Mouse (Mus musculus): ENCODE results near the gene Slc35b3. TPM values are rescaled to one million over a fixed set of nuclear protein-coding genes. Genes with fewer than 3 reads are reported as not detected.

The Slc35b3 gene
- total and polyA plus RNA-seq, 3 experiments, result 12.4 to 16.2 TPM; not detected in 1

GRCm38 (mm10) chr13:38998958-38999357 lies 38.3 kb upstream of the Slc35b3 start:
- peaks cover 0 to 10% of the 10 kb centered on the region in 2 experiments; a peak in 2 of 4 replicates for H3K36me3 ChIP-seq (ENCODE audit: control insufficient read depth in 1 of 2, insufficient read depth in 2 of 2, low read length in 2 of 2)
- no peak for DNase-seq (ENCODE audit: low read depth, low spot score)
- no peak overlapping the region for H3K9ac ChIP-seq (ENCODE audit: control insufficient read depth, low read depth, low read length, poor library complexity, severe bottlenecking)

GRCm38 (mm10) chr13:38992529-38992928 lies 31.9 kb upstream of the Slc35b3 start:
- H3K4me1 ChIP-seq (ENCODE audit: control insufficient read depth in 1 of 2, insufficient read depth in 2 of 2, low read length in 2 of 2), result no peaks in the 10 kb centered on the region
- H3K4me3 ChIP-seq (ENCODE audit: control insufficient read depth in 1 of 2, insufficient read depth in 1 of 2, low read depth in 2 of 2, low read length in 2 of 2), result no peak overlapping the region
- DNase-seq (ENCODE audit: low read depth, low spot score), result peak; percentile 40
- H3K9me3 ChIP-seq (replicated peaks; ENCODE audit: insufficient read depth, low read length), result no peaks in the 10 kb centered on the region
- no peak overlapping the region for H3K27ac ChIP-seq (ENCODE audit: control insufficient read depth, low read depth, low read length)
- H3K36me3 ChIP-seq (ENCODE audit: control insufficient read depth in 1 of 2, insufficient read depth in 2 of 2, low read length in 2 of 2), result no peaks in the 10 kb centered on the region
- no peak overlapping the region for H3K9ac ChIP-seq (ENCODE audit: control insufficient read depth, low read depth, low read length, poor library complexity, severe bottlenecking)
- H3K79me2 ChIP-seq (ENCODE audit: control insufficient read depth, insufficient read depth, low read length, poor library complexity), result no peaks in the 10 kb centered on the region
- TF ChIP-seq CHD1 (IDR thresholded peaks at IDR 0.05; ENCODE audit: low read depth, low read length) (no peak), TBP (IDR thresholded peaks at IDR 0.05; ENCODE audit: low read depth, low read length) (no peak), GATA1 (IDR thresholded peaks at IDR 0.05; ENCODE audit: low read depth, low read length) (no peak), E2F4 (IDR thresholded peaks at IDR 0.05; ENCODE audit: borderline replicate concordance, low read depth, low read length) (no peak), JUND (IDR thresholded peaks at IDR 0.05; ENCODE audit: low read depth, low read length) (no peak), ZNF384 (IDR thresholded peaks at IDR 0.05; ENCODE audit: low read depth, low read length) (no peak), ZKSCAN1 (IDR thresholded peaks at IDR 0.05; ENCODE audit: low read depth, low read length) (no peak), TAL1 (IDR thresholded peaks at IDR 0.05; ENCODE audit: low read length) (no peak), POLR2A (IDR thresholded peaks at IDR 0.05; ENCODE audit: control insufficient read depth in 1 of 2, insufficient read depth in 1 of 2, low read depth in 1 of 2, low read length in 2 of 2, poor library complexity in 1 of 2) (no peak), SMC3 (IDR thresholded peaks at IDR 0.05; ENCODE audit: low read depth, low read length) (peak; percentile 61), POLR2AphosphoS2 (IDR thresholded peaks at IDR 0.05; ENCODE audit: low read length) (no peak), ZMIZ1 (IDR thresholded peaks at IDR 0.05; ENCODE audit: low read depth, low read length) (no peak), ETS1 (IDR thresholded peaks at IDR 0.05; ENCODE audit: low read depth, low read length) (no peak), ZC3H11A (IDR thresholded peaks at IDR 0.05; ENCODE audit: low read depth, low read length) (peak; percentile 60), MAX (IDR thresholded peaks at IDR 0.05; ENCODE audit: low read length) (no peak), TCF12 (IDR thresholded peaks at IDR 0.05; ENCODE audit: low read depth, low read length) (no peak), CHD2 (IDR thresholded peaks at IDR 0.05; ENCODE audit: low read length) (no peak), UBTF (IDR thresholded peaks at IDR 0.05; ENCODE audit: borderline replicate concordance, insufficient read depth, low read depth, low read length) (no peak), GABPA (IDR thresholded peaks at IDR 0.05; ENCODE audit: low read depth, low read length) (no peak), CTCF (IDR thresholded peaks at IDR 0.05 in 2 of 3, conservative IDR thresholded peaks at IDR 0.05 in 1 of 3; ENCODE audit: control insufficient read depth in 1 of 3, insufficient read depth in 1 of 3, low read depth in 2 of 3, low read length in 3 of 3, poor library complexity in 1 of 3, severe bottlenecking in 1 of 3) (peak; percentile 23 to 61 (median 53); a peak in 5 of 6 replicates), HCFC1 (IDR thresholded peaks at IDR 0.05; ENCODE audit: low read depth, low read length) (no peak), MXI1 (IDR thresholded peaks at IDR 0.05; ENCODE audit: low read depth, low read length) (no peak), RCOR1 (IDR thresholded peaks at IDR 0.05; ENCODE audit: low read depth, low read length) (no peak), RAD21 (IDR thresholded peaks at IDR 0.05; ENCODE audit: low read depth, low read length) (peak; percentile 73)
- no peaks in the 10 kb centered on the region; a peak in 2 of 4 replicates for H3K27me3 ChIP-seq (ENCODE audit: control insufficient read depth in 1 of 2, insufficient read depth in 2 of 2, low read length in 2 of 2)

More at GRCm38 (mm10) chr13:38998958-38999357, 38.3 kb upstream of the Slc35b3 start:
- H3K27ac ChIP-seq (ENCODE audit: control insufficient read depth, low read depth, low read length), result no peak overlapping the region
- no peak overlapping the region for H3K4me3 ChIP-seq (ENCODE audit: control insufficient read depth in 1 of 2, insufficient read depth in 1 of 2, low read depth in 2 of 2, low read length in 2 of 2)
- no peaks in the 10 kb centered on the region for H3K9me3 ChIP-seq (replicated peaks; ENCODE audit: insufficient read depth, low read length)
- TF ChIP-seq MXI1 (IDR thresholded peaks at IDR 0.05; ENCODE audit: low read depth, low read length) (no peak), ETS1 (IDR thresholded peaks at IDR 0.05; ENCODE audit: low read depth, low read length) (no peak), CHD1 (IDR thresholded peaks at IDR 0.05; ENCODE audit: low read depth, low read length) (no peak), GABPA (IDR thresholded peaks at IDR 0.05; ENCODE audit: low read depth, low read length) (no peak), TBP (IDR thresholded peaks at IDR 0.05; ENCODE audit: low read depth, low read length) (no peak), ELF1 (IDR thresholded peaks at IDR 0.05; ENCODE audit: low read depth, low read length) (no peak), MYB (IDR thresholded peaks at IDR 0.05; ENCODE audit: low read depth, low read length) (no peak), RCOR1 (IDR thresholded peaks at IDR 0.05; ENCODE audit: low read depth, low read length) (no peak), RAD21 (IDR thresholded peaks at IDR 0.05; ENCODE audit: low read depth, low read length) (no peak), ZKSCAN1 (IDR thresholded peaks at IDR 0.05; ENCODE audit: low read depth, low read length) (no peak), USF1 (IDR thresholded peaks at IDR 0.05; ENCODE audit: low read depth, low read length) (no peak), CHD2 (IDR thresholded peaks at IDR 0.05; ENCODE audit: low read length) (no peak), SIN3A (IDR thresholded peaks at IDR 0.05; ENCODE audit: low read length) (no peak), EP300 (IDR thresholded peaks at IDR 0.05; ENCODE audit: low read depth in 1 of 2, low read length in 2 of 2) (no peak), ZNF384 (IDR thresholded peaks at IDR 0.05; ENCODE audit: low read depth, low read length) (no peak), POLR2AphosphoS5 (IDR thresholded peaks at IDR 0.05; ENCODE audit: borderline replicate concordance, low read depth, low read length) (no peak), GATA1 (IDR thresholded peaks at IDR 0.05; ENCODE audit: low read depth, low read length) (no peak)
- H3K79me2 ChIP-seq (ENCODE audit: control insufficient read depth, insufficient read depth, low read length, poor library complexity), result no peaks in the 10 kb centered on the region
- peaks cover 8 to 9% of the 10 kb centered on the region in 2 experiments for H3K4me1 ChIP-seq (ENCODE audit: control insufficient read depth in 1 of 2, insufficient read depth in 2 of 2, low read length in 2 of 2)
- H3K27me3 ChIP-seq (ENCODE audit: control insufficient read depth in 1 of 2, insufficient read depth in 2 of 2, low read length in 2 of 2), result no peaks in the 10 kb centered on the region

Measured in MEL (cell line).